Mouse (Mus musculus): ENCODE data around the gene Srgap1. TPM values are rescaled to one million over a fixed set of nuclear protein-coding genes. Genes with fewer than 3 reads are reported as not detected.
A peak's percentile ranks its signal among the peaks of the same experiment; 100 is the strongest.

Srgap1 gene
- total RNA-seq, 2 experiments from 2014 or later, result not detected

DNA sequence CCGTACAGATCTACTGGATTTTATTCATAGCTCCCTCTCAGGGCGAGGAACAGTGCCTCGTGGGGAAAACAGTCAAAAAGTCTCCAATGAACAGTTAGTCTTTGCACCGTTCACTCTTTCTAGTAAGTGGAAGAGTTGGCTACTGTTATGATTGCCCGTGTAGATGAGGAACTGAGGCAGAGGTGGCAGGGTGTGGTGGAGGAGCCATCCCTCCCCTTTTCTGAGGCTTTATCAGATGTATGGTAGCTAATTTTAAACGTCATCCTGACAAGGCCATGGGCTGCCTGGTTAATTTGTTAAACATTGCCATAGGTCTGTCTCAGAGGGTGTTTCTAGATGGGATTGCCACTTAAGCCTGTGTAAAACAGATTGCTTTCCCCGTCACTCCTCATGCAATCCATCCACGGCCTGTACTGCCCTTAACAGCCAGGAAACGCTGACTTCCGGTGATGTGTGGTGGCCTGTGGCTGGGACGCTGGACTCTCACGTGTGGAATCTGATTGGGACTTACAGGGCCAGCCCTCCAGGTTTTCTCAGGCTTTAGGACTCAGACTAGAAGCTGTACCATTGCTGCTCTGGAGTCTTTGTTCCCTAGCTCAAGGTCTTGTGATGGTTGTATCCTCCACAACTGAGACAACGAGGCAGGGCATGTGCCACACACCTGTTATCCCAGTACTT, 155.6 kb downstream of the Srgap1 start:
- peak; percentile 70 for ATAC-seq (replicated peaks; ENCODE audit: poor library complexity, severe bottlenecking)

DNA sequence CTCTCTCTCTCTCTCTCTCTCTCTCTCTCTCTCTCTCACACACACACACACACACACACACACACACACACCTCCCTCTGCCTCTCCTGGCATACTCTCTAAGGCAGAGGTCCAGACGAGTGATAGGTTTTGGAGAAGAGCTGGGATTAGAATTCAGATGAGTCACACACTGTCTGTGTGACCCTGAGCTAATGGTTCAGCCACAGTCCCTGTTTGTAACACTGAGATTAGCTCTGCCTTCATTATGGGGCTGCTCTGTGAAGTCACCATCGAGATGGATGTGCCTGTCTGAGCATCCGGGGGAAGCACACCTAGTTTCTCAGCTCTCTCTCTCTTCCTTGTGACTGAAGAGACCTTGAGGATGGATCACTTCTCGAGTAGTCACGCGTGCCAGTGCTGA, 157.1 kb downstream of the Srgap1 start:
- no peak for ATAC-seq (replicated peaks; ENCODE audit: poor library complexity, severe bottlenecking)

DNA sequence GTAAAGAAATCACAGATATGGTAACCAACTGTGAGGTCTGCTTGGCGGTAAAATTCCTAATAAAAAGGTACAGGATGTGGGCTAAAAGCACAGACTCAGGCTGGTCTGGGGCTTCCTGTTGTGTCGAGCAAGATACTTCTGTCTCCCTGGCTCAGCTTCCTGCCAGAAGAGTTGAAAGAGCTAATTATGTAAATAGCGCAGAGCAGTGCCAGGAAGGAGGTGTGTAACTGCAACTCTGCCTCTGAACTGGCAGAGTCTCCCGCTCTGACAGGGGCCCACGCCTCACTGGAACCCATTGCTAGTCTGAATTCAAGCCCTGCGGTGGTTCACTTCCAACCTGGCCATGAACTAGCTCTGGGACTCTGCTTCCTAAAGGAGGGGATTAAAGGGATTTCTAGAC, 160.3 kb downstream of the Srgap1 start:
- peak; percentile 77 for ATAC-seq (replicated peaks; ENCODE audit: poor library complexity, severe bottlenecking)

DNA sequence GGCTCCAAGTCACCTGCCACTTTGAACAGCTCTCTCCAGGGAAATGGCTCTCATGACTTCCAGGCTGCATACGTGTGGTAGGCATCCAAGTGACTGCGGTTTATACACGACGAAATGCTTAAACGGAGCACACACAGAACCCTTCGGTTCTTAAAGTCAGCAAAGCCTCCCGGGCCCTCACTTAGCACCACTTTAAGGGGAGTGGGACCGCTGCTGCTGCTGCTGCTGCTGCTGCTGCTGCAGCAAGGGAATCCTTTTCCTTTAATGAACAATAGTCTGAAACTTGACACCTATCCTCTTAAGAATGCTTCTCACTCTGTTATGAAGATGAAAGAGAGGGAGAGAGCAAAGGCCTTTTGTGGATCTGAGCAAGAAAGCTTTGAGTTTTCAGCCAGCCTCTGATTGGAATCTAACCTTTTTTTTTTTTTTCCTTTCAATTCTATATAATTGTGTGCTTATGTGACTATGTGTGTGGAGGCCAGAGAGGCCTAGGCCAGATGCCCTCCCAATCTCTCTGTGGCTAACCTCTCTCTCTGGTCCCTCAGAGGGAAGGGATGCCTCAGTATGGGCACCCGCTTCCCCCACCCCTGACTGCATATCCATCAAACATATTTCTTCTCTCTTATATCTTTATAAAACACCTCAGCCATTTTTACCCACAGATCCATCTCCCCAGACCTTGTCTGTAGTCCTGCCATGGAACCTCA, 161.4 kb downstream of the Srgap1 start:
- ATAC-seq (replicated peaks; ENCODE audit: poor library complexity, severe bottlenecking), result no peak

DNA sequence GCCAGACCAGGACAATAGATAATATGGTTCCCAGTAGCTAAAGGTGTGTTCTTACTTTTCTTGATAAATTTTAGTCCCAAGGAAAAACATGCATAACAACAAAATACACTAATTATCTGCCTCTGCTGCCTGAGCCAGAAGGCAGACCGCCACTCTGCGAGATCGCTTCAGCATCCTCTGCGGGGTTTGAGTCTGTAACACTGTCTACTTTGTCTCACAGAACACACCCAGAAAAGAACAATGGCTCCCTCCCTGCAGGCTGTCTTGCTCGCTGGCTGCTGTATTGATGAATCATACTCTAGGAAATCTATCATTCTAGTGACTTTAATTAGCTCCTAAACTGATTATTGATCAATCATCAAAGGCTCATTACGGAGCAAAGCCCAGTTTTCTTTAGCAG, 164.7 kb downstream of the Srgap1 start:
- ATAC-seq (replicated peaks; ENCODE audit: poor library complexity, severe bottlenecking), result no peak

DNA sequence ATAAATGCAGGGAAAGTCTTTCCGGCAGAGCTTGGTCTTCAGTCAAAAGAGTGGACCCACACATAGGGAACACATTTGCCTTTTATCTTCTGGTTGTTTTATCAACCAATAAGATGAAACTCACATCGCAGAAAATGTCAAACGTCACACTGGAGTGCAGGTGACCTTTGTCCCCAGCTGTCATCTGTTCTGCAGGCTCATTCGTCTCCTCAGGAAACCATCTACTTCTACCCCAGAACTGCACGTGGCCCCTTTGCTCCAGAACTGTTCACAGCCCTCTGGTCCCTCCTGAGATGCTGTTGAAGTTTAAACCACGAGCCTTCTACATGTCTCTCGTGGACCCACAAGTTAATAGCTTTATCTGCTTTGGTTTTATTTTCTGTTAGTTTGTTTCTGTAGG, 168.3 kb downstream of the Srgap1 start:
- no peak for ATAC-seq (replicated peaks; ENCODE audit: poor library complexity, severe bottlenecking)

DNA sequence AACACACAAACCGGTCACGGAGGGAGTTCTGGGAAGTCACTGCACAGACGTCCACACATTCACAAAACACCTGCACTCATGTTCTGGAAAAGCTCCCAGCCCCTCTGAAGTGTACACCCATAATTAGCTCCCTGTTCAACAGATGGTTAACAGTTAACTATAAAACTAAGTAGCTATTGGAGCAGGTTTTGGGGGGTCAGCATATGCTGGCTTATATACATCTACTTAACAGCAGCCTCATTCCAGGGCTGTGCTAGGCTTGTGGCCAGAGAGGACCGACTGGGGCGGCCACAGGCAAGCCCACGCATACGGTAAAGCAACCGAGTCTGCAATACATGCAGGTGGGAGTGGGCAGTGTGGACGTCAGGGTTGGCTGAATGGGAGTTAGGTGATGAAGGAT, 169.2 kb downstream of the Srgap1 start:
- ATAC-seq (replicated peaks; ENCODE audit: poor library complexity, severe bottlenecking), result no peak

DNA sequence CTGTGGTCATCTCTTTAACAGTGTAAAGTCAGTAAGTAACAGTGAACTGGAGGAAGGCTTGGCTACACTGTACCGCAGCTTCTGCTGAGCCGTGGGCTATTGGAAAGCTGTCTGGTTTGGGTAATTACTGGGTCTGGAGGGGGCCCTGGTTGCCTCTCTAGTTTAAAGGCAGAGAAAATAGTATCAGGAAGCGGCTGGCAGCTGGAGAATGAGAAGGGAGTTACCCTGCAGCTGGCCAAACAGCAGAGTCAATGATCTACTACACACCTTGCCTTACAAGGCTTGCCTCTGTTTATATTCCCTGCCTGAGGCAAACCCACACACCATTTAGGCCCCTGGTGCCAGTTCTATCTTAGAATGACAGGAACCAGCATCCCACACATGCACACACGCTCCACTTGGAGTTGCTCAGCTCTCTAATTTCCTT, 174.0 kb downstream of the Srgap1 start:
- ATAC-seq (replicated peaks; ENCODE audit: poor library complexity, severe bottlenecking), result no peak

DNA sequence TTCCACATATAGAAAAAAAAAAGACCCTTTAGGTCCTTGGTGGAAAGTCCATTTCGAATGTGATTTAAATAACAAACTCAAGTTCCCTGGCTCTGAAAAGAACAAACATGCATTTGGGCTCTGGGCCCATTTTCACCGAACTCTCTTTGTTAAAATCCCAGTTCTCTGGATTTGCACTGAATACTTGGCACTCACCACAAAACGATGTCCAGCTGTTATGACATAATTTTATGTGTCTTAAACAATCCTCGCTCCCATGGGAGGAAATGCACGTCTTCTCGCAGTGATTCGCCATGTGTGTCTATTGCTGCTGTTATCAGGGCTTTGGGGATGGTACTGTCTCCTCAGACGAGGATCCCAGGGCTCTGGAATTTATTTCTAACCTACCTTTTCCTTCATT, 177.2 kb downstream of the Srgap1 start:
- no peak for ATAC-seq (replicated peaks; ENCODE audit: poor library complexity, severe bottlenecking)

DNA sequence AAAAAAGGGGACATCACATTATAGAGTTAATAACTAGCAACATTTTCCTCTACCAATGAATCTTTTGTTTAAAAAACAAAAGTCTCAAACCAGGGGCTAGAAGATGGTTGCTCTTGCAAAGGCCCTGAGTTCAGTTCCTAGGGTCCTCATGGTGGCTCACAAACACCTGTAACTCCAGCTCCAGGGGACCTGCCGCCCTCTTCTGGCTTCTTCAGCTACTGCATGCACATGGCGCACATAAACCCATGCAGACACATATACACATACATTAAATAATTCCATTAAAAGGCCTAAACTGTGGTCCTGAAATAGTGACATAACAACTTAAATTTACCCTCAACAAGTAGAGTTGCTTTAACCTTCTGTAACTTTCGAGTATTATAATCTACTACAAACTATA, 178.9 kb downstream of the Srgap1 start:
- no peak for ATAC-seq (replicated peaks; ENCODE audit: poor library complexity, severe bottlenecking)

DNA sequence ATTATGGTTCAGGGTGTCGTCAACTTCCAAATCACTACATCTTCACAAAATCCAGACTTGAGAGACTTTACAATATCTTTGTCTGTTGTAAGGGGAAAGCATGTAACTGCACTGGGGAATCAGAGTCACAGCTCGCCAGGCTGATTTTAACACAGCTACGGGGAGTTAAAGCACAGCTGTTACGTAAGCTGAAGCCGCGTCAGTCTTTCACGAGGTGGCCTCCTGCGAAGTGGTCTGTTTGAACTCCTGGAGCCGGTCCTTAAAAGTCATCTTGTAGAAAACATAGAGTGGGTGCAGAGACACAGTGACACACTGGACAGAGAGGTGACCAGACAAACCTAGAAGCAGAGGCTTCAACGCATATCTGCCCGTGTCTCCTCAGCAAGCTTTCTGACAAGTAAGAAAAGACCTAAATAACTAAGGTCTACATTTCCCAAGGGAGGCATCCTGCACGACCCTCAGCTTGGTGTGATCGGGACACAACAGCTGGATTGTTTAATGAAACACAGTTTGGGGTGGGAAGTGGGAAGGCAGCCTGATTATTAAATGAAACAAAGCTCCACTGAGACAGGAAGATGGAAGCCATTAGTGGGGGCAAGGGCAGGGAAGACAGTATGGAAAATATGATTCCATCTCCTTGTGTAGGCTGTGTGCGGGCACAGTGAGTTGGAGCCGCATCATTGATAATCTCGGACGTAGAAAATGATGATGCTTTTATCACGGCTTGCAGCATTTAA, 181.4 kb downstream of the Srgap1 start:
- no peak for ATAC-seq (replicated peaks; ENCODE audit: poor library complexity, severe bottlenecking)

DNA sequence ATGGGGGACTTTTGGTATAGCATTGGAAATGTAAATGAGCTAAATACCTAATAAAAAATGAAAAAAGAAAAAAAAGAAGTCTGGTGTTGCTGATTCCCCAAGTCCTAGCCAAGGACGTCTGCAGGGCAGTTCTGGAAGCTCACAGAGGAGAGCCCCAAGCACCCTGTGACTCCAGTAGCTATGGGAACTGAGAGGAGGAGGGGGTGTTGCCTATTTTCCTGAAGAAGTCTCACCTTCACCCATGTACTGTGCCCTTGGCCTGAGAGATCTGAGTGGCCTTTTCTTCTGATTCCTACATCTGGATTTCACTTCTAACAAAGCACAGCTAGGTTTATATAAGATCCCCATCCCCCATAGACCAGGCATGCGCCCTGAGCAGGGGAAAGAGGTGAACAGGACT, 186.2 kb downstream of the Srgap1 start:
- ATAC-seq (replicated peaks; ENCODE audit: poor library complexity, severe bottlenecking), result no peak

DNA sequence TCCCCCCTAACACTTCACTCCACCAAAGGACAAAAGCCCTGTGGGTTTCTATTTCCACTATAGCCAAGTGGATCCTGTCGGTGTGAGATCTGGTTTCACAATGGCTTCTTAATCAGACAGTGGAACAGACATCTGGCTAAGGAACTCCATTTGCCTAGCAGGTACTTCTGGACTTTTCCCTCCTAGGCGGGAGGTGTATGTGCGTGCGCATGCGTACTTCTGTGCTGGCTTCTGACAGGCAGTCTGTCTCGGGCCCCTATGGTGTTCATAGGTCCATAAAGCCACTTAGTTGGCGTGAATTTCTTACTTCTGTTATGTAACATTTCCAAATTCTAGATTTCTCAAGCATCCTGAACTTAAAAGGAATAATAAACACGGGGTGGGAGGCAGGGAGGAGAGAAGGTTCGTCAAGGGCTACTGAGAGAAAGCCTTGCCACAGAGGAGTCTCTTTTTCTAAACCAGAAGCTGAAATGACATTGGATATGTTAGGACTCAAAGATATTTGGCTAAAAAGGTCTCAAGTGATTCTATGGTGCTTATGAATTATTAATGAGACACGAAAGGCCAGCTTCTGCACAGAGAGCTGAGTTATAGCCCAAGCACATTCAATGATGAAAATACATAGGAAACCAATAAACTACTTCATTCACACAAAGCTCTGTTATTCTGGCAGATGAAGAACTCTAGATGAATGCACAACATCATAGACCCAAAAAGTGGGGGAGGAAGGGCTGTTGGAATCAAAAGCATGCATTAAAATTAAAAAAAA, 187.1 kb downstream of the Srgap1 start:
- ATAC-seq (replicated peaks; ENCODE audit: poor library complexity, severe bottlenecking), result no peak

DNA sequence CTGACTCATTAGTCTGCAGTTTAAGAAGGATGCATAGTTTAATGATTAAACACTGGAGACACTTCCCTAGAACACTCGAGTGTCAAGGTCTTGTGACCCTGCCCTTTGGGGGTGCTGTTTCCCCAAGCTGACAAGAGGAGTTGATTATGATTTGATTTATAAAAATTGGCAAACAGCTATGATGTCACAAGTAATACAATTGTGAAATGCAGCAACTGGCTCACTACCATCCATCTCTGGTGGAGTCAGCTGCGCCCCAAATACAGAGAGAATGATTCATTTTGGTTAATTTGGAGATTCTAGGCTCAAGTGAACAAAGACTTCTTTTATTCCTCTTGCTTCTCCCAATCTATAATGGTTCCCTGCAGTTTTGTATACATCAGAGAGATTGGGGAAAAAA, 188.2 kb downstream of the Srgap1 start:
- ATAC-seq (replicated peaks; ENCODE audit: poor library complexity, severe bottlenecking), result no peak

DNA sequence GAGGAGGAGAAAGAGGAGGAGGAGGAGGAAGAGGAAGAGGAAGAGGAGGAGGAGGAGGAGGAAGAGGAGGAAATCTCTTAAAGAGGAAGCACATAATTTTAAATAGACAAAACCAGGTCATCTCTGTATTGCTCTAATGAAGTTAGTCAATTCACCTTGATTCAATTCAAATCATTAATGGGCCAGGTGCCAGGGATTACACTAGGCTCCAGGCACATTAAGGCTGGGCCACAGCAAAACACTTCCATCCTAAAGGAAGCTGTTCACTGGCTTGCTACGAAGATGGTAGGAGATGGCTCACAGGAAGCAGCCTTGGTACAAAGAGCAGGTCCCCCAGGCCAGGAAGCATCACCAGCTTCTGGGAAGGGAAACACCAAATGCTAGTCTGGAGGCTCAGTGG, 189.0 kb downstream of the Srgap1 start:
- no peak for ATAC-seq (replicated peaks; ENCODE audit: poor library complexity, severe bottlenecking)

DNA sequence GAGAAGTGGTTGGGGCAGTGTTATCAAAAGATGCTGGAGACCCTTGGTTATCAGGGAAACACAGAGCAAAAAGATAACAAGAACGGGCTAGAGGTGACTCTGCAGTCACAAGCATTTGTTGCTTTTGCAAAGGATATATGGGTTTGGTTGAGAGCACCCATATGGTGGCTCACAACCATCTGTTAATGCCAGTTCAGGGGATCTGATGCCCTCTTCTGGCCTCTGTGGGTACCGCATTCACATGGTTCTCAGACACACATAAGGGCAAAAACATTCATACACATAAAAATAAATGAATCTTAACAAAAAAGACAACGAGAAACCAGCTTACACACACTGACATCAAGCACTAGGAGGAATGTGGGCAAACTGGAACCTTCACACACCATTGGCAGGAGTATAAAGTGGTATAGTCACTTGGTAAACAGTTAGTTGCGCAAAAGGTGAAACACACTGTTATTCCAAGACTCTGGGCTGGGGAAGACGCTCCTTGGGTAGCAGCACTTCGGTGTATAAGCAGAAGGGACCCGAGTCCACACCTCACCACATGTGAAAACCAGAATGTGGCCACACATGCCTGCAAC, 191.2 kb downstream of the Srgap1 start:
- no peak; the same call in 1 of the 2 replicates for ATAC-seq (replicated peaks; ENCODE audit: poor library complexity, severe bottlenecking)

DNA sequence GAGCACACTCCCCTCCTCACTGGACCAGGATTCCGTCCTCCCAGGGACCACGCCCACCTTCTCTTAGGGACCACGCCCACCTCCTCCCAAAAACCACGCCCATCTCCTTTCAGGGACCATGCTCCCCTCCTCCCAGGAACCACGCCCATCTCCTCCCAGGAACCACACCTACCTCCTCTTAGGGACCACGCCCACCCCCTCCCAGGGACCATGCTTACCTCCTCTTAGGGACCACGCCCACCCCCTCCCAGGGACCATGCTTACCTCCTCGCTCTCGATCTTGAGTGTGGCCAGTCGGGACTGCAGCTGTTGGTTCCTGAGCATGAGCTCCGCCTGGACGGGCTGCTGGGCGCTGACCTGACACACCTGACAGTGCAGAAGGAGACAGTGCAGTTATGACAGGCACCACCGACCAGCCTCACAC, 193.7 kb downstream of the Srgap1 start:
- ATAC-seq (replicated peaks; ENCODE audit: poor library complexity, severe bottlenecking), result no peak

DNA sequence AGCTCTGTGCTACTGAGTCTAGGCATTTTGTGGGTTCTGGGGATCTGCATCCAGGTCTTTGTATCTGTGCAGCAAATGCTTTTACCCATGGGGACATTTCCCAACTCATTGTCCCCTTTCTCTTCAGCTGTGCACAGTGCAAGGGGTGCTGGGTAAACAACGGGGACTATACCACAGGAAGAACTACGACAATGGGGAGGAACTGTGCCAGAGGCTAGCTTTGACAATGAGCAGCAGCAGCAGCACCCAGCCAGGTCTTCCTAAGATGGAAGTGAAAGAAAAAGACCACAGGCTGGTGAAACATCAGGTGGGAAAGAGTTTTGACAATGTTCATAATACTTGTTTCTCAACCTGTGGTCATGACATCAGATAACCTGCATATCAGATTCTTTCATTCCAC, 197.6 kb downstream of the Srgap1 start:
- ATAC-seq (replicated peaks; ENCODE audit: poor library complexity, severe bottlenecking), result peak; percentile 33; the same call in 1 of the 2 replicates

DNA sequence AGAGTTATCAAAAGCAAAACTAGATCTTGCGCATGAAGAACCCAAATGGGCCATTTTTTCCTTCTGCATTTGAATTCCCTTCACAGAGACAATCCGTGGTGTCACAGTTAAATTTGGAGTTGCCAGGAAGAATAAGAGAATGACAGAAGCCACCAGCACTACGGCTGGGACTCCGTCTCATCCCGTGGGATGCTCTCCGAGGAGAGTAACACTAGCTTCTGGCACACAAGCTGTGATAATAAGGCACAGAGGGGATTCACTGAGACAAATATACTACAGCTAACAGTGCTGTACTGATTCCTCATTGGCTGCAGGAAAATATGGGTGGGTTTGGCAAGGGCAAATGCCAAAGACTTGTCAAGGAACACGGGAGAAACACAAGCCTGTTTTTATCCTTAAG, 201.4 kb downstream of the Srgap1 start:
- no peak for ATAC-seq (replicated peaks; ENCODE audit: poor library complexity, severe bottlenecking)

DNA sequence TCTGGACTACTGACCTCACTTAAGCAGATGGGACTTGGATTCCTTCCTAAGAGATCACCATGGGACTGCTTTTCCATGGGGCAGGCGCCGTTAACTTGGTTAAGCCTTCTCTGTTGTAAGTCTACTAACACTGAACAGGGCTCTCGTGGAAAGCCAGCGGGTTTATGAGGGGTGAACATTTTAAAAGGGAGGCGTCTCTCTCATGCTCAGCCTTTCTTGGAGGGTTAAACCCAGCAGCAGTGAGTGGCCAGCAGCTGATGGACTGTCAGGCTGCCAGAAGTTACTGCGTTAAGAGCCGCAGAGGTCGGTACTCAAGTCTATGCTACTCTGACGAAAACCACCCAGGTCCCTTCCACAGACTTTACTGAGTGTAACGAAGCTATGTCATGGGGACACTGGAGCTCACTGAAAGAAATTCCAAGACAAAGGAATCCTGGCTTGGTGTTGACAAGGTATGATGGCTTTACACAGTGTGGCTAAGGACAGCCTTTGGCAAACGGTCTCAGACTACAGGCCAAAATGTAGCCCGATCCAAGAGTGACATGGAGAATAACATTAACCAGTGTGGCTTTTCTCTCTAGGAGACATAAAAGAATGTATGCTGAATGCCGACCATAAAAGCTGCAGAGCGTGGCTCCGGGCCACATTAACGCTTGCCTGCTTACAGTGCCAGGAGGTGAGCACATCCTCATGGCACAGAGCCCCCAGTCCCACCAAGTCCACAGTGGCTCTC, 209.8 kb downstream of the Srgap1 start:
- ATAC-seq (replicated peaks; ENCODE audit: poor library complexity, severe bottlenecking), result 0 out of 2 replicates have a peak, but pooled peaks have one; percentile 11

All from granulocyte monocyte progenitor cell, adult 5-6 weeks (primary cell).